Mouse (Mus musculus) spleen, adult 2 months (tissue): ENCODE results near the gene Gabrb3.

Source experiments
- CTCF ChIP-seq: fragments of 200-500 bp; IDR thresholded peaks from 2 replicates; pipeline ENCODE4 v1.5.1; 2011; ENCODE audit warnings: mild to moderate bottlenecking, inconsistent platforms; ENCODE audit not compliant: insufficient read depth, insufficient read length, insufficient replicate concordance; ENCODE audit errors: extremely low read depth
- POLR2A ChIP-seq: fragments of 200-500 bp; IDR thresholded peaks from 2 replicates; pipeline ENCODE4 v1.6.1; 2011; ENCODE audit warnings: low read depth, low read length, inconsistent platforms

GRCm38 (mm10) chr7:57700370-57700769 lies 280.9 kb downstream of the Gabrb3 start:
- TF ChIP-seq CTCF (no peak), POLR2A (no peak)
